Mouse (Mus musculus): ENCODE results near the gene Marveld2.
A peak's percentile ranks its signal among the peaks of the same experiment; 100 is the strongest.

Gene Marveld2

GRCm38 (mm10) chr13:100616181-100617087 lies at the start of gene Marveld2:
TSS of gene Marveld2 (minus strand) at chr13:100616971.
- peak; percentile 37 for DNase-seq (ENCODE audit: low spot score)

GRCm38 (mm10) chr13:100659864-100660456 lies 43.2 kb upstream of the Marveld2 start:
- peak; percentile 45 for DNase-seq (ENCODE audit: low spot score)

DNA sequence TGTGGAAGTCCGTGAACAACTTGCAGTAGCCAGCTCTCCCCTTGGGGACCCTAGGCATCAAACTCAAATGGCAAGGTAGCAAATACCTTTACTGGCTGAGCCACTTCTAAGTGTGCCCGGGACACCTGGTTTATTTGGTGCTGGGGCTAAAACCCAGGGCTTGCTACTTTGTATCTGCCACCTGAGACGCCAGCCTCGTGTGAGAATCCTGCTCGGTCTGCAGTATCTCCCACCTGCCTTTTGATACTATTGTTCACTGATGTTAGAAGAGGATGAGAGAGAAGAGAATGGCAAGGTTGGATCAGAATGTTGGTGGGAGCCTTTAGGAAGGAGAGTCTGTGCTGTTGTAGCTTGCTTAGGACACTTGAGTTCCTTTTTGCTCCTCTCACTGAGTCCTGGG lies 41.3 kb upstream of the Marveld2 start:
- DNase-seq (ENCODE audit: low spot score): no peak

DNA sequence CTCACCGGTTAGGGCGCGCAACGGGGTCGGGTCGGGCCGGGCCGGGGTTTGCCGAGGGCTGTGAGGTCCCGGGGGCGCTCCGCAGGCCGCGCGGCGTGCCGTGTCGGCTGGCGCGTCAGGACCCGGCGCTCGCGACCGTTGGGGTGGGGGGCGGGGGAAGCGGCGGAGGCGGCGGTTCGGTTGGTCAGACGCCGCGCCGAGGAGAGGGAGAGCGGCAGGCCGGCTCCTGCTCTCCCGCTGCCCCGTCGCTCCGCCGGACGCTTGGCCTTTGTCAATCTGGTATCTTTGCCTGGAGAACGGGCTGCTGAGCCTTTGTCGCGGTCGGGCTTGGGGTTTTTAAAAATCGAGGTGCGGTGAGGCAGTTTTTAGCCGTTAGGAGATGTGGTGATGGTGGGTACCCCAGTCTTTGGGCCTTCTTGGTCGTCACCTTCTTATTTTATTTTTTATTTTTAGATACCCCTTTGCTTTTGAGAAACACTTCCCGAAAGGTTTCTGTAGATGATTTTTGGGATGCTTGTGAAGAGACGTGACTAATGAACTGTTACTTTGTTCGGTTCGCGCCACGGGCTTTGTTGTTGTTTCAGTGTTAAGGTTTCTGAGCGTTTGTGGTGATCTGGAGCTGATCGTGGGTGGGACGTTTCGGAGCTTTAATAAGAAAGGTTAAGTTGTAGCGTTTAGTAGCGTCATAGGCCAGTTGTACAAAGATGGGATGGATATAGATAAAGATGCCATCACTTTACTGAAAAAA lies 34.8 kb upstream of the Marveld2 start, which contains the start of gene Taf9:
Gene Taf9 (plus strand): TSS at position 141 of the 748 bp plus-strand sequence.
- no peak for DNase-seq (ENCODE audit: low spot score)

DNA sequence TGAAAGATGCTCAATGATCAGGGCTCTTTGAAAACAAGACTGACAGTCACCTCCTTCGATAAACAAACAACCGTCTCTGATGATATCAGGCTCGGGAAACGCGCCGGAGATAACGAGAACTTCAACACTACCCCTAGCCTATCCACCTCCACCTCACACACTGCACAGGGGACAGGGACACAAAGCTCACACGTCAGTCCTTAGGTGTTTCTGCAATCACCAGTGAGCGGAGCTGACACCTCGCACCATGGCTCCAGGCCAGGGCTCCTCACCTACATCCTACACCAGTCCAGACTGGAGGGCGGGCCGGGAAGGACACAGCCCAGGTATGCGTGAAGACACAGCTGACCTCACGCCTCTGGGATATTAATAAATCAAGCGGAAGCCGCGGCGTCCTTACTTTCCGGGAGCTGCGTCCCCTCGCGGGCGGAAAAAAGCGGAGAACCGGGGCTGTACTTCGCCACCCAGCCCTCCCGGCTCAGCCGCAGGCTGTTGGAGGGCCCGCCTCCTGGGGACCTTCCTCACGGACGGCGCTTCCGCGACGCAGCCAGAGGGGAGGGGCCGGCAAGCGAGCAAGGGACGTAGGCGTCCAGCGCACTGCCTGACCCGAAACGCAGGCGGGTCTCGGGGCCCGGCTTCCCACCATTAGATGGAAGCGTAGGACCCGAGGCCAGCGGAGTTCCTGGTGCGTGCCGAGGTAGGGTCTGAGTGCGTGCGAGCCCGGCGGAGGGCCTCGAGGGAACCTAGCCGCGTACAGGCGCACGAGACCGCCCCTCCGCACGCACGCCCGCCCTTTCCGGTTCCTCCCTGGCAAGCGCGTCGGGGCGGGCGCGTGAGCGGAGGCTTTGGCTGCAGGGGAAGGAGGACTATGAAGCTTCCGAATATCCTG lies 34.0 kb upstream of the Marveld2 start, which contains the start of the genes Ak6 and Rad17:
Gene Ak6 (plus strand): TSS at position 430 of the 889 bp plus-strand sequence.
Gene Rad17 (minus strand): TSS at position 502 of the 889 bp plus-strand sequence.
- DNase-seq (ENCODE audit: low spot score): peak; percentile 93

DNA sequence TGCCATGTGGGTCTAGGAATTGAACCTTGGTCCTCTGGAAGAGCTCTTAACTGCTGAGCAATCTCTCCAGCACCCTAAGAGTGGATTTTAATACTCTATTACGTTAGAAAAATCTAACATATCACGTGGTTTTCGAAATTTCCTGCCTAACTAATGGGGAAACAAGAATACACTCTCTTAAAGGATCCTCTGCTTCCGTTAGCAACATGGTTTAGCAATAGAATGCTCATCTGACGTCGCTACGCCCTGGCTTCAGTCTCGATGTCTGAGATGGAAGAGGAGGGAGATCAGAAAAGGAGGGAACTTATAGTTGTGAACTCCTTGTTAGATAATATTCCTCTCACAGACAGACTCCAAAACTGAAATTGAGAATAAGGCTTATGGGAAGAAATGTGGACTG lies 31.5 kb upstream of the Marveld2 start:
- DNase-seq (ENCODE audit: low spot score): no peak

DNA sequence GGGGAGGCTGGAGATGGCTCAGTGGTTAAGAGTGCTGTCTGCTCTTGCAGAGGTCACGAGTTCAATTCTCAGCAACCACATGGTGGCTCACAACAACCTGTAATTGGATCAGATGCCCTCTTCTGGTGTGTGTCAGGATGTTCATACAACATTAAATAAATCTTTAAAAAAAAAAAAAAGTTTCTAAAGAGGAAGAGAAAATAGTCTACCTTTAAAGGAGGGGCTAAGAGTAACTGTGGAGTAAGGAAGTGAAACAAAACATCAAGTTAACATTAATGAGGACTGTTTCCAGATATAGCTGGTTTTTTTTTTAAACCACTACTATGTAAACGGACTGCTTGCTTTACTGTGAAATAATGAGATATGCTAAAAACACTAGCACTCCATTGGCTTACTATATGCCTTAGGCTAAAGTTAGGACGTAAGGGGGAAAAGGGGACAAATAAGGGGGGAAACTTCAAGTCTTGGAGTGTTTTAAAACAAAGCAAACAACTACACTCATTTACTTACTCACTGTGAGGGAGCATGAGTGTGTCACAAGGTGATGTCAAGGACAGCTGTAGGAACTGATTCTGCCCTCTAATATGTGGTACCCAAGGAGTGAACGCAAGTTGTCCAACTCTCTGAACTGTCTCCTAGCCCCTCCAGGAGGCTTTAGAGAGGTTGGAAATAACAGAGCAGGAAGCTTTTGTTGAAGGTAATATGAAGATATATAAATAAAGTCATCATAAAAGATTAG lies 25.9 kb upstream of the Marveld2 start:
- no peak for DNase-seq (ENCODE audit: low spot score)

DNA sequence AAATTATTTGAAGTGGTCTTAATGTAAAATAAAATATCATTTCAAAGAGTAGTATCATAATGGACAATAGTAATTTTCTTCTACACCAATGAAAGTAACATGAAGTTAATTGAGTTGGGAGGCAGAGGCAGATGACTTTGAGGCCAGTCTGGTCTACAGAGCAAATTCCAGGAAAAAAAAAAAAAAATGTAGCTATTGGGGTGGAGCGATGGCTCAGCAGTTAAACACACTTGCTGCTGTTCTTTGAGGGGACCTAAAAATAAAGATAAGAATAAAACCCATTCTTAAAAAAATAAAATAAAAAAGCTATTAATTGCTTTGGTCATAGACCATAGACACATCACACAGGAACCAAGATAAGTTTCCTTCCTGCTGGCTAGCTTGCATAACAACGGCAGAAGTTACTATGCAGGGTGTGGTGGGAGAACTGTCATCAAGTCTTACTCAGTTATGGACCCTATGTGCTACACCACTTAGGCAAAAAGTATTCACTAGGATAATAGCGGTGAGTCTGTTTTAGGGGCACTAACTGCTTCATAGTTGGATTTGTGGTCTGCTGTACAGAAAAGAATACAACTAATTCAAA lies 17.4 kb upstream of the Marveld2 start:
- no peak for DNase-seq (ENCODE audit: low spot score)

DNA sequence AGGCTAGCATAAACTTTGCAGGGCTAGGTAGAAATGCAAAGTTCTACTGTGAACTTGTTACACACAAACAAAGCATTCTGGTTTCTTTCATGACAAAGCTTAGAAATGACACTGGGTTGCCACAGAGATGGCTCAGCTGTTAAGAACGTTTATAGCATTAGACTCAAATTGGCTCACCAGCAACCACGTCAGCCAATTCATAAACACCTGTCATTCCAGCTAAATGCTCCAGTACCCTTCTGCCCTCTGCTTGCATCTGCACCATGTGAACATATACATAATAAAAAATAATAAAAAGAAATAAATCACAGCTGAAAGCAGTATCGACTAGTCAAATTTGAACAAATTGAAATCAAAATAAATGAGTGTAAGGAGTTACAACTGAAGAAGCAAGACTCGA lies 5.5 kb upstream of the Marveld2 start:
- no peak for DNase-seq (ENCODE audit: low spot score)

- no peak for DNase-seq (ENCODE audit: low spot score)
These were observed 812 bp upstream of the Marveld2 start for GRCm38 (mm10) chr13:100617583-100617982.

- DNase-seq (ENCODE audit: low spot score): no peak
These were observed 3.9 kb downstream of the Marveld2 start for GRCm38 (mm10) chr13:100612903-100613302.

DNA sequence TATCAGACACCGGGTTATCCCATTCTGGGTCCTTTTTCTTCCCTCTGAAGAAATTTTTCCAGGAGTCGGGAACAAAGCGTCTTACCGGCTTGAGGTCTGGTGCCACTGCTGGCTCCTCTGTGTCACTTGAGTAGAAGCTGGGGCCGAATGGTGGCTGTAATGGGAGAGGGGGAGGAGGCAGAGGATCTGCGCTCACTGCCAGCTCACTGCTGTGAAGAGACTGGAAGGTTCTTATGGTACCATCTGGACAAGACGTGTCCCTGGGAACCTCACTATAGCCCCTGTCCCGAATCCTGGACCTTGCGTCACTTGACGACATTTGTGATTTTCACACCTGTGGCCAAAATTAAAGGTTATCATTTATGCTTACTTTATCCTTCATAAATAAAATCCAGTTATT lies 4.5 kb downstream of the Marveld2 start:
- DNase-seq (ENCODE audit: low spot score): no peak

GRCm38 (mm10) chr13:100611266-100611665 lies 5.5 kb downstream of the Marveld2 start:
- DNase-seq (ENCODE audit: low spot score): no peak

DNA sequence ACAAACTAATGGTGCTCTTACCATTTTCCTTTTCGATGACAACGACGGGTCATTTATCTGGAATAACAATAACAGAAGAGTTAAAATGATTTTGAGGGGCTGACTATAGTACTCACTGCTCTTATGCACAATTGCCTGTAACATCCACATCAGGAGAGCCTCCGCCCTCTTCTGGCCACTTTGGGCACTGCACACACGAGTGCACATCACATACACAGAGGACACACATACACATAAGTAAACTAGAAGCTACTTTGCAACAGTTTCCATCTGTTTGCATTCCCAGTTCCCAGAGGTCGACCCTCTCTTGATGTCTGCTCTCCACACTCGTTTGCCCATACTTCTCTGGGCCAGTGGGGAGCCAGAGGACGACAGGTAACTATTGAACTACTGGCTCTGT lies 9.0 kb downstream of the Marveld2 start:
- DNase-seq (ENCODE audit: low spot score): no peak

GRCm38 (mm10) chr13:100605845-100606244 lies 10.9 kb downstream of the Marveld2 start:
- no peak for DNase-seq (ENCODE audit: low spot score)

- DNase-seq (ENCODE audit: low spot score): no peak
These were observed 13.1 kb downstream of the Marveld2 start for GRCm38 (mm10) chr13:100603738-100604095.

DNA sequence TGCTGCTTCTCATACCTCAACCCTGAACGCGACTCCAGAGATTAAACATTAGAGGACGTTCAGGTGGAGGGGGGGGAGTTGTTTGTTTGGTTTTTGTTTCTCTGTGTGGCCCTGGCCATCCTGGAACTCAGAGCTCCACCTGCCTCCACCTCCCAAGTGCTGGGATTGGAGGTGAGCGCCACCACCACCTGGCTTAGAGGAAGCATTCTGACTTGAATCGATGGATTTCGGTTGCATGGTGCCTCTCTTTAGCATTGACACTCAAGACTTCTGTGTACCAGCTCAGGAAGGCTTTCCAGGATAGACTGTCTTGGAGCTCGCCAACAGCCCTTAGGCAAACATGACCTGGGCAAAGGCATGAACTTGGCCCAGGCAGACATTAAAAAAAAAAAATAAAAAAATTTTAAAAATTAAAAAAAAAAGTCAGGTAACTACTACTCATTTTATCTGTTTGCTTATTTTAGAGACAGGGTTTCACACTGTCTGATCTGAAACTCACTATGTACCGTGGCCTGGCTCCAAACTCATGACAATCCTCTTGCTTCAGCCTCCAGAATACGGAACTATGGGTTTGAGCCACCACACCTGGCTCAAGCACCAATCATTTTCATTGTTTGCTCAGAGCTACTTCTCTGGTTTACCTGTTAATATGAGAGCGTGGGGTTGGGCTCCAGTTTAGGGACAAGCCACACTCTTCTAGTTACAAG lies 13.6 kb downstream of the Marveld2 start:
- DNase-seq (ENCODE audit: low spot score): no peak

DNA sequence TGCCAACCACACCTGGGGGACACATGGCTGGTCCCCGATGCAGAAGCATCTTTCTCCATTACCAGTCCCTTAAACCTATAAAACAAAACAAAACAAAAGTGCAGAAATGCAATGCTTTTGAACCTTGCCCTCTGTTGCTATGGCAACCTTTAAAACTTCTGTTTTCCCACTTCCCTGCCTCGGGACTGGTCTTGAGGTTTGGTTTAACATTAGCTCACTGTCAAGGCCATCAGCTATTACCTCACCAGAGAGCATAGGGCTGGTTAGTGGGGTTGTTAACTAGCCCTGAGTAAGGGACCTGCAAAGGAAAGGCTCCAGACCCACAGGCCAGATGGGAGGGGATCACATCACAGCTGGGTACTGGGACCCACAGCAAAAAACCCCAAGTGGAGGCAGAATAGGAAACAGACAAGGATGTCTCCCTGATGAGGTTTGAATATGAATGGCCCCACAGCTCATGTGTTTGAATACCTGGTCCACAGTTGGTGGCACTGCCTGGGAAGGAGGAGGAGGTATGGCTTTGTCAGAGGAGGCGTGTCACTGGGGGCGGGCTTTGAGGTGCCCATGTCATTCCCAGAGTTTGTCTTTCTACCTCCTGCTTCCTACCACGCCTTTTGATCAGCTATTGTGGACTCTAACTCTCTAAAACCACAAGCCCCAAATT lies 14.4 kb downstream of the Marveld2 start:
- no peak for DNase-seq (ENCODE audit: low spot score)

DNA sequence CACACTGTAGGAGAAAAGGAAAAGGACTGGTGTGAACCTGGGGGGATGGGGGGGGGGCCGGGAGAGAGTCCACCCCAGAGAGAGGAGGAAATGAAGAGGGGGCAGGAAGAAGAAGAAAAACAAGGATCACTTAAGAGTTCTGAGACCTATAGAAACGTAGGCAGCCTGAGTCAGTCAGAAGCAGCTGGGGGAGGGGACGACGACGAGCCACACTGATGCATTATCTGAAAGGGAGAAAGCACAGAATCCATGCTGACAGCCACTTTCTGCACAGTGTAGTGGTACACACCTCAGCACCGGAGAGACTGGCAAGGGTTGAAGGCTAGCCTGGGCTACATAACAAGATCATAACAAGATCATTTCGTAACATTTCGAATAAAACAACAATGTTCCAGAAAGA lies 15.7 kb downstream of the Marveld2 start:
- no peak for DNase-seq (ENCODE audit: low spot score)

Data from ovary, postnatal 14 days (tissue).